Mouse (Mus musculus): Measurements from ENCODE around the gene H2-Eb1.

GRCm38 (mm10) chr17:34285371-34285770 is 20.3 kb upstream of the H2-Eb1 start:
- no peak for TF ChIP-seq TCF3 (IDR thresholded peaks at IDR 0.05; ENCODE audit: insufficient read length, low read depth)
- no peak for TF ChIP-seq POLR2A (IDR thresholded peaks at IDR 0.05; ENCODE audit: insufficient read length, low read depth)
- TF ChIP-seq USF1 (IDR thresholded peaks at IDR 0.05; ENCODE audit: low read depth): no peak
- no peak for TF ChIP-seq REST (IDR thresholded peaks at IDR 0.05; ENCODE audit: insufficient read depth, insufficient read length)
- no peak for TF ChIP-seq SRF (IDR thresholded peaks at IDR 0.05; ENCODE audit: control insufficient read depth, insufficient read length, low read depth)
- no peak for TF ChIP-seq POLR2AphosphoS2 (IDR thresholded peaks at IDR 0.05; ENCODE audit: insufficient read length, low read depth)
- TF ChIP-seq TCF12 (IDR thresholded peaks at IDR 0.05; ENCODE audit: insufficient read depth, poor library complexity, severe bottlenecking): no peak
- TF ChIP-seq MAX (IDR thresholded peaks at IDR 0.05; ENCODE audit: low read depth): no peak
- no peak for TF ChIP-seq CEBPB (IDR thresholded peaks at IDR 0.05; ENCODE audit: insufficient read depth, poor library complexity, severe bottlenecking)
- no peak for TF ChIP-seq MYOG (IDR thresholded peaks at IDR 0.05; ENCODE audit: control insufficient read depth in 1 of 3, insufficient read depth in 1 of 3, insufficient read length in 2 of 3, low read depth in 2 of 3)
- no peak for TF ChIP-seq E2F4 (IDR thresholded peaks at IDR 0.05; ENCODE audit: insufficient read depth)

All from myocyte (in vitro differentiated cells).